Mouse (Mus musculus) layer of hippocampus, adult 2 months (tissue): ENCODE results near the gene Rapgef1. TPM values are rescaled to one million over a fixed set of nuclear protein-coding genes. Genes with fewer than 3 reads are reported as not detected.

Experiments used
- DNase-seq, 2 experiments: peaks; one replicate each; pipeline ENCODE4 v3.0.0; 2022; ENCODE audit warnings: low spot score in 2 of 2
- H3K27ac ChIP-seq: fragments of 200-600 bp; 2 replicates; pipeline ENCODE4 v1.8.1; 2022
- H3K4me3 ChIP-seq: fragments of 200-600 bp; 2 replicates; pipeline ENCODE4 v1.8.1; 2022; ENCODE audit warnings: mild to moderate bottlenecking
- CTCF ChIP-seq: fragments of 200-600 bp; conservative IDR thresholded peaks from 2 replicates; pipeline ENCODE4 v1.8.1; 2022; ENCODE audit warnings: antibody characterized with exemption, mild to moderate bottlenecking, moderate library complexity
- long read RNA-seq, 2 experiments: library from polyadenylated mRNA; stranded (forward); transcript quantifications; one replicate each; pipeline ENCODE4 v2.0.0; 2021; ENCODE audit warnings: borderline mapping rate in 2 of 2
- total RNA-seq, 2 experiments: library from RNA; stranded (reverse); gene quantifications; 2 replicates each; pipeline ENCODE4 v1.2.3; 2021

Gene Rapgef1
- total RNA-seq, result 10 to 100 TPM; 91.3 to 94.9 TPM
- long read RNA-seq, experiment 1, full-length matches to known transcripts, result 10 of 60 reads
- long read RNA-seq, experiment 1, partial matches to known transcripts, result 28 of 60 reads
- long read RNA-seq, experiment 1, other reads (novel, unspliced or antisense), result 22 of 60 reads
- long read RNA-seq, experiment 2, full-length matches to known transcripts, result 20 of 84 reads
- long read RNA-seq, experiment 2, partial matches to known transcripts, result 19 of 84 reads
- long read RNA-seq, experiment 2, other reads (novel, unspliced or antisense), result 45 of 84 reads

DNA sequence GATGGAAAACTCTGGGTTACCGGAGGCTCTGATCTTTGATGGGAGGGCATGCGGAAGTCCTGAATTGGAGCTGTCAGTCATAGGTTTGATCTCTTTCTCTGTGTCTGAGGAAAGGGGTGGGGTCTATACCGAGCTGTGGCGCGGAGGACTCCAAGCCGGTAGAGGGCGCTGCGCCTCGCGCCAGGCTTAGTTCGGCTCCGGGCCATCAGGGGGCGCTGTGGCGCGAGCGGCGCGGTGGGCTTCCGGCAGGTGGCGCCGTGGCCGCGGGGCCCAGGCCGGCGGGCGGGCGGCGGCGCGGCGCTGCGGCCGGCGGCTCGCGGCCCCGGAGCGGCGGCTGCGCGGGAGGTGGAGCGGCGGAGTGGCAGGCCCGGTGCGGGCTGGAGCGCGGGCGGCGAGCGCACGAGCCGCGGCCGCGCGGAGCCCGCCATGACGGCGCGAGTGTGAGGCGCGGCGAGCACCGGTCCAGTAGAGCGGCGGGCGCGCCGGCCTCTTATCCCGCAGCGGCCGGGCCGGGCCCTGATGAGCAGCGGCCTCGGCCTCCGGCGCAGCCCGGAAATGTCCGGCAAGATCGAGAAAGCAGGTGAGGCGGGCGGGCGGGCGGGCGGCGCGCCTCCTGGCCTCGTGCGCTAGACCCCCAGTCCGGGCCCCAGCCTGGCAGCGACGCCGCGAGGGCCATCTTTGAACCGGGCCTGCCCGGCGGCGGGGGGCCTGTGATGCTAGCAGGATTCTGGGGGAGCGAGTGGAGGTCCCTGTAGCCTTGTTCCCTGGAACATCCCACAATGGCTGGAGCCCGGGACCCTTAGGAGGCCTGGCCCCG lies at the start of gene Rapgef1:
Gene Rapgef1 (plus strand): TSS at position 237 of the 817 bp plus-strand sequence.
- Histone ChIP-seq H3K4me3 (peak within 1 kb of the TSS; percentile 93), H3K27ac (peak within 1 kb of the TSS; percentile 95)
- peak; percentile 83 for TF ChIP-seq CTCF
- DNase-seq, result peak; percentile 76 to 92

- H3K4me3 ChIP-seq, result no peak overlapping the region
- H3K27ac ChIP-seq, result no peak overlapping the region
- peak; percentile 78 for TF ChIP-seq CTCF
- DNase-seq, result peak in 1 of 2 experiments; percentile 23
Measured at GRCm38 (mm10) chr2:29571921-29572700, 47.4 kb upstream of the Rapgef1 start.

DNA sequence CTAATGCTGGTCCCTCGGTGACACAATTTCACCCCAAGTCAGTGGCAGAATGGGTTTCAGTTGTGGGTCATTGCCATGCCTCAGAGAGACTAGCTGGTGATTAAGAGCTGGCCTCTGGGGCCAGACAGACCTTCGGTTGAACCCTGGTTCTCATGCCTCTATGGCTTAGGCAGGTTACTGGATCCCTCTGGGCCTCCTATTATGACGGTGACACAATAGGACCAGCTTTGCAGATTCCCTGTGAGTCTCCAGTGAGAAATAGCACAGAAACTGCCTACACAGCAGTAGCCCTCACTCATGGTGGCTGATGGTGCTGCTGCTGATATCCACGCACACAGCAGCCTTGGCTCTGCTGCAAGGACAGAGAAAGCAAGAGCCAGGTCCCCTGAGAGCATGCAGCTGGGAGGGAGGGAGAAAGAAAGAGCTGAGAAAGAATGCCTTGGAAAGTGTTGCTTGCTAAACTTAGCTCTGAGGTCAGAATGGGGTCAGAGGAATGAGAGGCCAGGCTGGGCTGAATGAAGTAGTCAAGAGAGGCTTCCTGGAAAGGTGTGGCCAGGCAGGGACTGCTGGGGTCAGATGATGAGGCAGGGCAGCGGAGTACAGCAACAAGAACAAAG lies 46.6 kb upstream of the Rapgef1 start:
- no peak for TF ChIP-seq CTCF
- no peak for DNase-seq
- Histone ChIP-seq H3K4me3 (no peak overlapping the region), H3K27ac (no peak overlapping the region)

DNA sequence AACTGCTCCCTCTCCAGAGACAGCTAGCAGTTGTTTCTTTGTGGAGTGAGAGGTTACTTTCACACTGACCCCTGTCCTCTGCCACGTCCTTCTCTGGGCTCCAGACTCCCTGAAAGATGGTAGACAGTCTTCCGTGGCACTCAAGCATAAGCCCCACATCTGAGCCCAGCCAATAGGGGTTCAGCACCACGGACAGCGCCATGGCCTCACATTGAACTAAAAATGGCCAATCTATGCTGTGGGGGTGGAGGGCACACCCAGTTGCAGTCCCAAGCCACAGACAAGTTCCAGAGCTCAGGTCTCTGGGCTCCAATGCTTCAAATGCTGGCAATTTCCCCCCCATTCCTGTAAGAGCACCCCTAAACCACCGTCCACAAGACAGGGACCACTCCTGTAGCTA lies 45.9 kb upstream of the Rapgef1 start:
- Histone ChIP-seq H3K4me3 (no peak overlapping the region), H3K27ac (no peak overlapping the region)
- no peak for DNase-seq
- no peak for TF ChIP-seq CTCF

GRCm38 (mm10) chr2:29574187-29574586 lies 45.3 kb upstream of the Rapgef1 start:
- no peak for DNase-seq
- Histone ChIP-seq H3K27ac (no peak overlapping the region), H3K4me3 (no peak overlapping the region)
- no peak for TF ChIP-seq CTCF

DNA sequence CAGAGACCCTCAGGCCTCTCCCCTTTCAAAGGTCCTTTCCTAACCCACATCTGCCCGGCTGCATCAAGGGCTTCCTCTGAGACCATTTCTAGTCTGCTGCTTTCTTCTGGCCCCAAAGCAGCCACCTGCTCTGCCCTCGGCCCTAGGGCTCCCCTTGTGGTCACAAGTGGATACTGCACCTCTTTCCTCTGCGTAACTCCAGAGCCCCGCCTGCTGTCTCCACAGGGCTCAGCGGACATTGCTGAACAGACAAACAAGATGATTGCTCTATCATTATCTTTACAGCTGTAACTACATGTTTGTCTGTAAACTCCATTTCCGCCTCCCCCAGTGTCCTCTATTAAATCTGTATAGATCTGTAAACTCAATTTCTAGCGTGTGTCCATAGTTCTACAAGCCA lies 37.1 kb upstream of the Rapgef1 start:
- no peak overlapping the region for H3K4me3 ChIP-seq
- no peak overlapping the region for H3K27ac ChIP-seq
- peak; percentile 79 to 91 for DNase-seq
- TF ChIP-seq CTCF, result peak; percentile 99

DNA sequence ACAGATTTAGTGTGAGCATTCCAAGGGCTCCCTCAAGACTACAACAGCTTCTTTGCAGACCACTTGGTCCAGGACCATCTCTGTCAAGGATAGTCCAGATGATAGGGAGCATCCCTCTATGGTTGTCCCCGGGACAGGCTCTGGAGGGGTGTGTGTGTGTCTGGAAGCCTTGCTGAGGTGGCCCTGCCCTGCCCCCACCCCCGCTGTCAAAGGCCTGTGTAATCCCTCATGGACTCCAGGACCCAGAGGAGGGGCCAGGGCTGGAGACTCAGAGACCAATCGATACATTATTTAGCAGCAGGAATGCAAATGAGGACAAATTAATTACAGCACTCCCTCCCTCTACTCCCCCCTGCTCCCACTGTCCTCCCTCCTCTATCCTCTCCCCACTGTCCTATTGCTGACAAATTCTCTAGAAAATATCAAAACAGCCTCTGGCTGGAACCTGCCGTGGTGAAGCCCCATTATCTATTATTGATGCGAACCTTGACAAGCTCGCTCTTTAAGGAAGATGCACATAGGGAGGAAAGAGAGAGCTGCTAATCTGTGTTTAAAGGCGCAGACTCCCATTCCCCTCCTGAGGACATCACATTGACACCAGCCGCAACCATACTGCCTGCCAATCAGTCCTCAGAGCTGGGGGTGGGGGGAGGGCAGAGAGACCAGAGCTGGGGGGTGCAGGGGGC lies 33.4 kb upstream of the Rapgef1 start:
- DNase-seq, result no peak
- Histone ChIP-seq H3K4me3 (no peak overlapping the region), H3K27ac (no peak overlapping the region)
- no peak for TF ChIP-seq CTCF

GRCm38 (mm10) chr2:29588006-29588405 lies 31.5 kb upstream of the Rapgef1 start:
- no peak overlapping the region for H3K27ac ChIP-seq
- no peak for TF ChIP-seq CTCF
- no peak for DNase-seq

GRCm38 (mm10) chr2:29589266-29589665 lies 30.3 kb upstream of the Rapgef1 start:
- DNase-seq, result no peak
- no peak overlapping the region for H3K27ac ChIP-seq
- no peak overlapping the region for H3K4me3 ChIP-seq
- TF ChIP-seq CTCF, result peak; percentile 22; the same call in 1 of the 2 replicates

More at GRCm38 (mm10) chr2:29588006-29588405, 31.5 kb upstream of the Rapgef1 start:
- H3K4me3 ChIP-seq, result no peak overlapping the region

- H3K4me3 ChIP-seq, result no peak overlapping the region
- H3K27ac ChIP-seq, result no peak overlapping the region
- TF ChIP-seq CTCF, result no peak
- DNase-seq, result no peak
Measured at GRCm38 (mm10) chr2:29591626-29592025, 27.9 kb upstream of the Rapgef1 start.

DNA sequence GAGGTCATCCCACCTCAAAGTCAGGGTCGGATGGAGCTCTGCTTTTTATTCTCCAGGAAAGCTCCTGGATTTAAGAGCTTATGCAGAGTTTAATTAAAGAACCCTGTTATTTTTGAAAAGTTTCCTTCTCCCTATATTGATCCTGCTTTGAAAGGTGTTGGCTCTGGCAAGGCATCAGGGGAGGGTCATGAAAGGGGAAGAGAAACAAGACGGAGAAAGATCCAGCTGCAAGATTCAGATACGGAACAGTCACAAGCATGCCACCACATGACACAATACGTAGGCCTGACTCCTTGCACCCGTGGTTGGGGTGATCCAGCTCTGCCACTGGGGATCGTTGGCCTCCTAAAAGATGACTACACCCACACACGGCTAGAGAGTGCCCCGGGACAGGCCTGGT lies 27.0 kb upstream of the Rapgef1 start:
- no peak for DNase-seq
- no peak for TF ChIP-seq CTCF
- Histone ChIP-seq H3K4me3 (no peak overlapping the region), H3K27ac (no peak overlapping the region)

DNA sequence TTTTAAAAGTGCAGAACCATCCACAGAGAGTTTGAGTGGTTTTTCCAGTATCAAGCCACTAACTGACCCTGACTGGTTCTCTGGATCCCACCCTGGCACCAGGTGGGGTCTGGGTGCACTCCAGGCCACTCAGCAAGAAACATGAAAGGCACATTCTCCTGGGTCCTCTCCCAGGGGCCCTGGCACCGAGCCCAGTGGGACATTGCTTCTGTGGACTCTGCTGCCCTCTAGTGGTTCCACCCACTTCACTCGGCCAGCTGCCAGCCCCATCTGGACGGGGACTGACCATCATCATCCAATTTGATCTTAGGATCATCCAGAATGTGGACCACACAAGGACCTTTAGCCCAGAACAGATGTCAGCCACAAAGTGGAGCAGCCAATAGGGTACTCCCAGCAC lies 15.6 kb upstream of the Rapgef1 start:
- peak; percentile 37 to 73 for DNase-seq
- no peak overlapping the region for H3K27ac ChIP-seq
- TF ChIP-seq CTCF, result peak; percentile 91
- H3K4me3 ChIP-seq, result no peak overlapping the region
